19 mouse cellular contexts compared by ENCODE assay signal in the genomic region with DNA sequence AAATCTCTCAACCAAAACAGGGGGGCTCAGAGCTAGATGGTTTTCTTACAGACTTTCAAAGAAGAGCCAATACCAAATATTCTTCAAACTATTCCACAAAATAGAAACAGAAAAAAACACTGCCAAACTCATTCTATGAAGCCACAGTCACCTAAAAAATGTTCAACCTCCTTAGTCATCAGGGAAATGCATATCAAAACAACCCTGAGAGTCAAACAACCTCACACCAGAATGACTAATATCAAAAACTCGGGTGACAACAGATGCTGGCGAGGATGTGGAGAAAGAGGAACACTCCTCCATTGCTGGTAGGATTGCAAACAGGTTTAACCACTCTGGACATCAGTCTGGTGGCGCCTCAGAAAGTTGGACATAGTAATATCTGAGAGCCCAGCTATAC.
"Had no signal": no experiment of that assay in that cellular context is flagged by ENCODE, and none has a peak within 500 bp of the region (broad histone marks: within the 10 kb centered on the region; RNA-seq: fewer than 3 reads in every experiment).

No protein-coding gene starts in this region.

- H3K27me3 ChIP-seq: lung, embryonic 15.5 days; megakaryocyte, embryonic 14.5 days; midbrain, embryonic 13.5 days; midbrain, embryonic 15.5 days; neural tube, embryonic 12.5 days had no signal

- H3K4me3 ChIP-seq: lung, embryonic 15.5 days; megakaryocyte, embryonic 14.5 days; midbrain, embryonic 13.5 days; midbrain, embryonic 15.5 days; neural tube, embryonic 12.5 days had no signal

- H3K9me3 ChIP-seq: lung, embryonic 15.5 days; midbrain, embryonic 13.5 days; midbrain, embryonic 15.5 days; neural tube, embryonic 12.5 days had no signal

- H3K36me3 ChIP-seq: lung, embryonic 15.5 days; midbrain, embryonic 13.5 days; midbrain, embryonic 15.5 days; neural tube, embryonic 12.5 days had no signal

- ATAC-seq: liver, postnatal 0 days; lung, postnatal 0 days; midbrain, embryonic 13.5 days; midbrain, embryonic 15.5 days had no signal

- DNase-seq: liver, postnatal 0 days; lung, adult 2 months; lung, postnatal 14 days; lung, postnatal 36 days; retina, postnatal 1 day; right cerebral cortex, adult 18-20 months; right cerebral cortex, postnatal 25 days; right cerebral cortex, postnatal 4 days; spleen, adult 18-20 months; thymus, adult 18-20 months; thymus, postnatal 14 days; thymus, postnatal 36 days had no signal

- H3K27ac ChIP-seq: lung, embryonic 15.5 days; macrophage; midbrain, embryonic 13.5 days; midbrain, embryonic 15.5 days; neural tube, embryonic 12.5 days had no signal

- H3K4me1 ChIP-seq: lung, embryonic 15.5 days; megakaryocyte, embryonic 14.5 days; midbrain, embryonic 13.5 days; midbrain, embryonic 15.5 days; neural tube, embryonic 12.5 days had no signal
